Mouse (Mus musculus) adrenal gland, postnatal 14 days (tissue): ENCODE results near the gene Anln. TPM values are rescaled to one million over a fixed set of nuclear protein-coding genes. Genes with fewer than 3 reads are reported as not detected.

Experiments used
- DNase-seq: peaks from one replicate; pipeline ENCODE4 v3.0.0; 2021; ENCODE audit warnings: mixed read lengths
- total RNA-seq: library from RNA; stranded (reverse); gene quantifications from 2 replicates; pipeline ENCODE4 v1.2.3, GENCODE M21; 2021

Anln gene
- total RNA-seq, 1 experiment from 2014 or later = 16.4 TPM

GRCm38 (mm10) chr9:22402976-22403375 lies 14.0 kb upstream of the Anln start:
- DNase-seq = no peak

- DNase-seq = no peak
Observed at GRCm38 (mm10) chr9:22402001-22402400, 13.0 kb upstream of the Anln start.

GRCm38 (mm10) chr9:22399021-22399420 lies 10.0 kb upstream of the Anln start:
- no peak for DNase-seq

- no peak for DNase-seq
Observed at GRCm38 (mm10) chr9:22394725-22395124, 5.7 kb upstream of the Anln start.

- DNase-seq = no peak
Observed at GRCm38 (mm10) chr9:22390390-22390789, 1.4 kb upstream of the Anln start.

- no peak for DNase-seq
Observed at GRCm38 (mm10) chr9:22389736-22390245, 803 bp upstream of the Anln start.

- peak; percentile 66 for DNase-seq
Observed at GRCm38 (mm10) chr9:22388401-22388980, 497 bp downstream of the Anln start.

DNA sequence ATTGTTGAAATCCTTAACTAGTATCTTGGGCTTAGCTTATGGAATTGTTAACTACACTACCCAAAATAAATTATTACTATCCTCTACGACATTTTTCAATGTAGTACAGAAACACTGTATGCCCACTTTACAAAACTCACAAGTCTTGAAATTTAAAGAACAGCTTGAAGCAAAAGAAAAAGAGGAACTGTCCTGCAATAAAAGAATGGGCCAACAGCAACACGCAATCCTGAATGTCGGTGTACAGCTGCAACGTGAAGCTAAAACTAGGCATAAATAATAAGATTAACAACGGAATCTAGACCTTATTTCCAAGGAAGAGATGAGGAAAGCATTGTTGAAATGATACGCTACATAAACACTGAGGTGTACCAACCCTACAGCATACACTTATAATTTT lies 1.1 kb downstream of the Anln start:
- DNase-seq = no peak

DNA sequence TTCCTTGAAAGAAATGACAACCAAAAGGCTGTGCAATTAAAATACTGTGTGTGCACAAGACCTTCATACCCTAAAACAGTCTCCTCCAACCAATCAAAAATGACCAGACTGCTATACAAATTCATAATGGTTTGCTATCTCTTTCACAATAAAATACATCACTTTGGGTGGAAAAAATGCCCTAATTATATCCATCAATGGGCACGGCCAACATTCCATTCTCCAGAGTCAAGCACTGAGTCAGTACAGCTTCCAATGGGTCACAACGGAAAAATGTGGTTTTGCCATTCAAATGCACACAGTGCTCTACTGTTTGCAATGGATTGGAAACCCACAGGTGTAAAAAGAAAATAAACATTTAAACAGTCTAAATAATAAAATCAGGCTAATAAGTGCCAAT lies 3.1 kb downstream of the Anln start:
- DNase-seq = no peak

- DNase-seq = no peak
Observed at GRCm38 (mm10) chr9:22376086-22376485, 12.9 kb downstream of the Anln start.

- DNase-seq = peak; percentile 55
Observed at GRCm38 (mm10) chr9:22372760-22373159, 16.2 kb downstream of the Anln start.

DNA sequence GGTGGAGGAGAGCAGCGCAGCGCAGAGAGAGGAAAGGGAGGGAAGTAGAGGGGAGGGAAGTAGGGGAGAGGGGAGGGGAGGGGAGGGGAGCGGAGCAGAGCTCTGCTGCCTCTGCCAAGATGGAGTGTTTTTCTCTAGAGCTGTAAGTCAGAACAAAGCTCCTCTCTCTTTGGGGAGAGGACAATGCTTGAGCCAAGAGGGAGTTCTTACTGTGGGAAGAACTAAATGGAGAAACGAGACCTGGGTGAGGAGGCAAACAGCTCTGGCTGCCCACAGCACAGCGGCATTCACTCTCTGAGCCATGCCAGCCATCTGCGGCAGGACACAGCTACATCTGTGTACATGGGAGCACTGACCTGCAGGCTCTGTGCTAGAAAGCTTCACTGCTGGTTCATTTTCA lies 21.0 kb downstream of the Anln start:
- no peak for DNase-seq

GRCm38 (mm10) chr9:22366621-22367020 lies 22.4 kb downstream of the Anln start:
- peak; percentile 61 for DNase-seq

DNA sequence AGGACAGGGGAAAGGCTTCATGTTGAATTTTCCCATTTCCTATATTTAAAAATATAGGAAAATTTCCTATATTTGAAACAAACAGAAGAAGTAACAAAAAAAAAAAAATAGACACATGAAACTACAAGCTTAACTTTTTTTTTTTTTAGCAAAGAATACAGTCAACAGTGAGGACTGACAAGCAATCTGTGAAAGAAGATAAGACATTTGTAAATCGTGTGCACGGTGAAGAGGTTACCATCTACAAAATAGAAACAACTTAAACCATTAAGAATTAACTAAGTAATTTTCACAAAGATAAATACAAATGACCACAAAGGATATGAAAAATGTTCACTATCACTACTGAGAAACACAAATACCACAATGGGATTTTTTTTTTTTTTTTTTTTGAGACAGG lies 22.8 kb downstream of the Anln start:
- no peak for DNase-seq

GRCm38 (mm10) chr9:22360916-22361315 lies 28.1 kb downstream of the Anln start:
- DNase-seq = peak; percentile 56

DNA sequence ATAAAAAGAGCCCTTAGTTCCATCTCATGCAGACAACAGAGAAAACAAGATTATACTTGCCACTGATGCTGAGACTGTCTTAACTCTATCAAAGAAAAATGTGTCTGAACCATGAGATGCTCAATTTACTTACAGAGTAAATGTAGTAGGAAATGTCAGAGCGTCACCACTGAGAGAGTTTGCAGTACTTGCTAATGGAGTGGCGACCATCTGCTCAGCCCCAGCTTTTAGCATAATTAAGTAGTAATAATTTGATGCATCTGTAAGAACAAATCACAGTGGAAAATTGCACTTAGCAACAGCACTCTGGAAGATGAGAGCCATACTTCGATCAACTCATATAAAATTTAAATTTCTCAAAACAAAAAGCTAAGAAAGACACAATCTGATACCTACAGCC lies 33.1 kb downstream of the Anln start:
- DNase-seq = no peak

GRCm38 (mm10) chr9:22353901-22354300 lies 35.1 kb downstream of the Anln start:
- no peak for DNase-seq

DNA sequence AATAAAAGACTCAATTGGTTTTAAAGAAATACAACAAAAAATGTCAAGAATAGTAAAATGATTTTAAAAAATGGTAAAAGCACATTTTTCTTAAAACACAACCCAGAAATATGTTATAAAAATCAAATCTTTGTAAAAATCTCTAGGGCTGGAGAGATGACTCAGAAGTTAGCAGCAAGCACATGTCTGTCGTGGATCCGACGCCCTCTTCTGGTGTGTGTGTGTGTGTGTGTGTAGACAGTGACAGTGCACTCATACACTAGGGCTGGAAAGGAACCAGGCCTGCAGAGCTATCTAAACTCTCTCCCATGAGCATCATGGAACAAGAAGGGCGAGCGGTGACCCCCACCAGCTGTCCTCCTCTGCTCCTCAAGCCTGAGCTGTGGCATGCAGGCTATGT lies 35.5 kb downstream of the Anln start:
- no peak for DNase-seq

DNA sequence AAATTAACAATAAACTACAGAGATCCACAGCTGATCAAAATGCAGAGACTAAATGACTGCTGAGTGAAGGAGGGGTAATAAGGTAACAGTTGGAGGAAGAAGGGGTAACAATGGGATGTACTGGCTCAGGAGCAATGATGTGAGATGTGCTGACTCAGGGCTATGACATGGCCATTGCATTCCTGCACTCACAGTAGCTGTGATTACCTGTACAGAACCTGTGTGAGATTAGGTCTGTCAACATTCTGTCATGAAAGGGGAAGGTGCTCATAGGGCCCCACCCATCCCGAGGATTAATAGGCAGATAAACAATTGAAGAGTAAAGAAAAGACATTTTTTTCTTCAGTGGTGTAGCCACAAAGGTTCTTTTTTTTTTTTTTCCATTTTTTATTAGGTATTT lies 48.7 kb downstream of the Anln start:
- no peak for DNase-seq

DNA sequence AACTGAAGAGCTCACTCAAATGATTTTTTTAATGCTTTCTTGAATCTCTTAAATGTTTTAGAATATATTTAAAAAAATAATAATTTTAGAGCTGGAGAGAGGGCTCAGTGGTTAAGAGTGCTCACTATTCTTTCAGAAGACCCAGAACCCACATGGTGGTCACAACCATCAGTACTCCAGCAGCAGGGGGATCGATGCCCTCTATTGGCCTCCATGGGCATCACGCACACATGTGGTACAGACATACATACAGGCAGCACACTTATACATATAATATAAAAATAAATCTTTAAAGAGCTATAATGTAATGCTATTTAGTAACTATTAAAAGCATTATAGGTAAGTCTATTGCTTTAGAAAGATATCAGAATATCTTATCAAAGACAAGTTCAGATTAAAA lies 51.8 kb downstream of the Anln start:
- no peak for DNase-seq

- peak; percentile 93 for DNase-seq
Observed at GRCm38 (mm10) chr9:22327475-22328387, 61.3 kb downstream of the Anln start.

DNA sequence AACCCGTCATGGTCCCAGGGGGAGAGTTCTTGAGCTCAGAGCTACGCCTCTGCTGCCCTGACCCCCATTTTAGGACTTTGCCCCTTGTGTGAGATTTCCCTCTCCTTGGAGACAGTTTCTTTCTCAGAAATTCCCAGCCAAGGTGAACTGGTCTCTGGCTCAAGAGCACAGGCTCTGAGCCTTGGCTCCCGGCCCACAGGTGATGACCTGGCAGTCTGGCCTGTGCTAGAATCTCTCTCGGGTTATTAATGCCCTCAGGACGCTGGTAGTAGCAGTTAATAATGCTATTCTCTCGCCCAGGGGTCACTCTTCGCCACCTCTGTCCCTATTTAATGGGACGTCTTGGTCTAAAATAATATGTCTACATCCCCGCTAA lies 61.9 kb downstream of the Anln start:
- peak; percentile 59 for DNase-seq

DNA sequence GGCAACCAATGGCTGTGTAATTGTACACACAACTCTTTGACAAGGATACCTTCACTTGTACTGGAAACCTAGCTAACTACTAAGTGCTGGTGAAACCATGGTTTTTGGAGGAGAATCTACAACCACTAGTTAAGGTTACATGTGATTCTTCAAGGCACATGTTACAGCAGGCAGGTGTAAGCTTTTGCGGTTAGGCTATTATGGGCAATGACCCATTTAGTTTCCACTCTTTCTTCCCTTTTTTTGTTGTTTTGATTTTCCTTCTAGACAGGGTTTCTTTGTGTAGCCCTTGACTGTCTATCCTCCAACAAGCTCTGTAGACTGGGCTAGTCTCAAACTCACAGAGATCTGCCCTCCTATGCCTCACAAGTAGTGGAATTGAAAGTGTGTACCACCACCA lies 64.4 kb downstream of the Anln start:
- no peak for DNase-seq
